In genomic region chr13:74640523-74640920, GRCm38 (mm10) we compare ENCODE assay signal across 8 mouse cellular contexts. TPM values are rescaled to one million over a fixed set of nuclear protein-coding genes. Genes with fewer than 3 reads are reported as not detected.
DNase-seq lines count a peak whose midpoint lies in the region; ATAC-seq and TF ChIP-seq lines count a peak whose summit lies in the region.
"Not testable (repeated sequence)": the region's sequence is repeated elsewhere in the genome, so short reads cannot be mapped to it uniquely, and the experiment has no call there.

No protein-coding gene starts in this region.

- not testable (repeated sequence) for H3K4me2 ChIP-seq in embryonic facial prominence, embryonic 11.5 days (ENCODE audit: low read depth, low read length)
- H3K4me2 ChIP-seq in forebrain, embryonic 16.5 days (ENCODE audit: low read length): peak overlapping the region; percentile 93
- peak overlapping the region; percentile 83 for H3K4me2 ChIP-seq in hindbrain, embryonic 11.5 days (replicated peaks; ENCODE audit: low read depth, low read length)
- peak overlapping the region; percentile 84 for H3K4me2 ChIP-seq in kidney, embryonic 15.5 days
- H3K4me2 ChIP-seq in liver, embryonic 12.5 days: peak overlapping the region; percentile 93
- peak overlapping the region; percentile 70 for H3K4me2 ChIP-seq in neural tube, embryonic 15.5 days

- not testable (repeated sequence) for H3ac ChIP-seq in C2C12 (ENCODE audit: control insufficient read depth, insufficient read length, low read depth)

- DNase-seq in embryonic facial prominence, embryonic 11.5 days (ENCODE audit: low spot score); hindbrain, embryonic 11.5 days (ENCODE audit: low spot score); midbrain, embryonic 10.5 days (ENCODE audit: low spot score): not testable (repeated sequence)

- not testable (repeated sequence) for H3K9ac ChIP-seq in embryonic facial prominence, embryonic 11.5 days (replicated peaks; ENCODE audit: low read length); forebrain, embryonic 16.5 days (replicated peaks; ENCODE audit: low read depth, low read length); hindbrain, embryonic 11.5 days (ENCODE audit: low read depth, low read length); neural tube, embryonic 15.5 days (replicated peaks)
- H3K9ac ChIP-seq in kidney, embryonic 15.5 days: 0 out of 2 replicates have a peak overlapping the region, but pooled peaks have one; percentile 84
- peak overlapping the region; percentile 90 for H3K9ac ChIP-seq in liver, embryonic 12.5 days

- TF ChIP-seq CTCF in C2C12 (IDR thresholded peaks at IDR 0.05; ENCODE audit: control insufficient read depth, insufficient read depth, insufficient read length): not testable (repeated sequence)

- 66% methylated on average over 3 of the region's 3 CpGs for WGBS in embryonic facial prominence, embryonic 11.5 days
- WGBS in forebrain, embryonic 16.5 days: 62% methylated on average over 3 of the region's 3 CpGs
- WGBS in hindbrain, embryonic 11.5 days: 69% methylated on average over 3 of the region's 3 CpGs
- WGBS in kidney, embryonic 15.5 days: 60% methylated on average over 3 of the region's 3 CpGs
- WGBS in liver, embryonic 12.5 days (ENCODE audit: insufficient replicate concordance): 47% methylated on average over 3 of the region's 3 CpGs
- 67% methylated on average over 3 of the region's 3 CpGs for WGBS in midbrain, embryonic 10.5 days
- 58% methylated on average over 3 of the region's 3 CpGs for WGBS in neural tube, embryonic 15.5 days

- H3K36me3 ChIP-seq in C2C12 (ENCODE audit: control insufficient read depth, insufficient read depth); embryonic facial prominence, embryonic 11.5 days (replicated peaks; ENCODE audit: control insufficient read depth, insufficient read depth, low read depth, low read length); forebrain, embryonic 16.5 days (ENCODE audit: control insufficient read depth, insufficient read depth); hindbrain, embryonic 11.5 days (ENCODE audit: control insufficient read depth, insufficient read depth, low read length); kidney, embryonic 15.5 days; liver, embryonic 12.5 days; midbrain, embryonic 10.5 days; neural tube, embryonic 15.5 days: not testable (repeated sequence)

- H3K4me3 ChIP-seq in C2C12 (ENCODE audit: insufficient read depth, poor library complexity, severe bottlenecking): peak overlapping the region; percentile 66
- peak overlapping the region; percentile 73 for H3K4me3 ChIP-seq in embryonic facial prominence, embryonic 11.5 days (ENCODE audit: low read depth, low read length)
- H3K4me3 ChIP-seq in forebrain, embryonic 16.5 days (replicated peaks; ENCODE audit: low read length): peak overlapping the region; percentile 85
- H3K4me3 ChIP-seq in hindbrain, embryonic 11.5 days (ENCODE audit: low read depth, low read length): peak overlapping the region; percentile 73
- H3K4me3 ChIP-seq in kidney, embryonic 15.5 days (replicated peaks): peak overlapping the region; percentile 74
- H3K4me3 ChIP-seq in liver, embryonic 12.5 days: peak overlapping the region; percentile 93
- H3K4me3 ChIP-seq in midbrain, embryonic 10.5 days: peak overlapping the region; percentile 81
- peak overlapping the region; percentile 68 for H3K4me3 ChIP-seq in neural tube, embryonic 15.5 days (replicated peaks)

- ATAC-seq in embryonic facial prominence, embryonic 11.5 days (replicated peaks; ENCODE audit: insufficient number of reproducible peaks, low FRiP score, low TSS enrichment, low read depth); forebrain, embryonic 16.5 days; hindbrain, embryonic 11.5 days (ENCODE audit: low FRiP score); kidney, embryonic 15.5 days (replicated peaks; ENCODE audit: low FRiP score); liver, embryonic 12.5 days; neural tube, embryonic 15.5 days (ENCODE audit: low FRiP score): not testable (repeated sequence)

- H3K79me2 ChIP-seq in C2C12 (ENCODE audit: control insufficient read depth, insufficient read depth): not testable (repeated sequence)

- H3K27ac ChIP-seq in embryonic facial prominence, embryonic 11.5 days (replicated peaks; ENCODE audit: low read depth, low read length); forebrain, embryonic 16.5 days (ENCODE audit: low read length); hindbrain, embryonic 11.5 days (ENCODE audit: low read depth, low read length); neural tube, embryonic 15.5 days (replicated peaks): not testable (repeated sequence)
- peak overlapping the region; percentile 96; the same call in 1 of the 2 replicates for H3K27ac ChIP-seq in kidney, embryonic 15.5 days
- peak overlapping the region; percentile 89 for H3K27ac ChIP-seq in liver, embryonic 12.5 days
- peak overlapping the region; percentile 95; the same call in 1 of the 2 replicates for H3K27ac ChIP-seq in midbrain, embryonic 10.5 days (replicated peaks)

- H3K27me3 ChIP-seq in C2C12 (ENCODE audit: control insufficient read depth, insufficient read depth, insufficient read length); embryonic facial prominence, embryonic 11.5 days (ENCODE audit: control insufficient read depth, insufficient read depth, low read length); forebrain, embryonic 16.5 days (replicated peaks; ENCODE audit: control insufficient read depth, insufficient read depth, low read length); hindbrain, embryonic 11.5 days (ENCODE audit: control insufficient read depth, insufficient read depth, low read length); kidney, embryonic 15.5 days; liver, embryonic 12.5 days (replicated peaks); midbrain, embryonic 10.5 days (ENCODE audit: low read depth, poor library complexity, severe bottlenecking); neural tube, embryonic 15.5 days (replicated peaks): not testable (repeated sequence)

- H3K79me3 ChIP-seq in C2C12 (ENCODE audit: low read depth): not testable (repeated sequence)

- not testable (repeated sequence) for H3K4me1 ChIP-seq in embryonic facial prominence, embryonic 11.5 days (ENCODE audit: control insufficient read depth, insufficient read depth, low read length); forebrain, embryonic 16.5 days (replicated peaks; ENCODE audit: control insufficient read depth, insufficient read depth, low read length); hindbrain, embryonic 11.5 days (replicated peaks; ENCODE audit: control insufficient read depth, insufficient read depth, low read length); kidney, embryonic 15.5 days; liver, embryonic 12.5 days; midbrain, embryonic 10.5 days; neural tube, embryonic 15.5 days

- not testable (repeated sequence) for H3K9me3 ChIP-seq in embryonic facial prominence, embryonic 11.5 days (replicated peaks; ENCODE audit: control insufficient read depth, low read length); forebrain, embryonic 16.5 days (ENCODE audit: control insufficient read depth, low read length); hindbrain, embryonic 11.5 days (ENCODE audit: control insufficient read depth, low read length); kidney, embryonic 15.5 days (replicated peaks); liver, embryonic 12.5 days (replicated peaks); midbrain, embryonic 10.5 days (replicated peaks); neural tube, embryonic 15.5 days (replicated peaks)

RNA-seq across cellular contexts. Expression of gene Erap1, which starts 1.2 kb away (rescaled TPM):
- polyA plus RNA-seq in C2C12 (2012; fragmentation: generic; extraction: Trizol): 5.5 TPM
- polyA plus RNA-seq in embryonic facial prominence, embryonic 11.5 days (2014; fragmentation: Nextera tagmentation; extraction: Ambion mirVana): 4.6 and 6.6 TPM in 2 replicates
- polyA plus RNA-seq in forebrain, embryonic 16.5 days (2015; fragmentation: Nextera tagmentation; extraction: Ambion mirVana): 3.1 and 5.6 TPM in 2 replicates
- polyA plus RNA-seq in hindbrain, embryonic 11.5 days (2014; fragmentation: Nextera tagmentation; extraction: Ambion mirVana): 5.9 and 6.4 TPM in 2 replicates
- polyA plus RNA-seq in kidney, embryonic 15.5 days (2015; fragmentation: Nextera tagmentation; extraction: Ambion mirVana): 15.1 and 20.3 TPM in 2 replicates
- 14.4 and 19.1 TPM in 2 replicates for polyA plus RNA-seq in liver, embryonic 12.5 days (2016; fragmentation: Nextera tagmentation; extraction: Ambion mirVana)
- 3.8 and 4.2 TPM in 2 replicates for polyA plus RNA-seq in midbrain, embryonic 10.5 days (2016; fragmentation: Nextera tagmentation; extraction: Ambion mirVana)
- polyA plus RNA-seq in neural tube, embryonic 15.5 days (2015; fragmentation: Nextera tagmentation; extraction: Ambion mirVana): 7.3 and 13.6 TPM in 2 replicates
